Mouse (Mus musculus) hindbrain, embryonic 12.5 days (tissue): ENCODE measurements around the gene Frmd4a. TPM values are rescaled to one million over a fixed set of nuclear protein-coding genes. Genes with fewer than 3 reads are reported as not detected.
"Not testable (repeated sequence)": the region's sequence is repeated elsewhere in the genome, so short reads cannot be mapped to it uniquely, and the experiment has no call there.

ENCODE experiments used
- ATAC-seq: fragments of 200-750 bp; cut with Nextera tagmentation; 2 replicates; pipeline ENCODE4 v1.8.0; 2017; ENCODE audit warnings: moderate TSS enrichment; ENCODE audit not compliant: low FRiP score
- H3K27ac ChIP-seq: fragments of 300-500 bp; sonication (generic); 2 replicates; pipeline ENCODE4 v1.5.1; 2016; ENCODE audit warnings: mild to moderate bottlenecking
- H3K27me3 ChIP-seq: fragments of 300-500 bp; sonication (generic); 2 replicates; pipeline ENCODE4 v1.6.1; 2016; ENCODE audit warnings: mild to moderate bottlenecking
- H3K36me3 ChIP-seq: fragments of 300-500 bp; sonication (generic); 2 replicates; pipeline ENCODE4 v1.6.1; 2016; ENCODE audit warnings: mild to moderate bottlenecking
- H3K4me1 ChIP-seq: fragments of 300-500 bp; sonication (generic); 2 replicates; pipeline ENCODE4 v1.6.1; 2016
- H3K4me2 ChIP-seq: fragments of 300-500 bp; sonication (generic); replicated peaks from 2 replicates; pipeline ENCODE4 v1.6.1; 2016; ENCODE audit warnings: mild to moderate bottlenecking
- H3K4me3 ChIP-seq: fragments of 300-500 bp; sonication (generic); 2 replicates; pipeline ENCODE4 v1.5.1; 2016; ENCODE audit warnings: mild to moderate bottlenecking
- H3K9ac ChIP-seq: fragments of 300-500 bp; sonication (generic); 2 replicates; pipeline ENCODE4 v1.6.1; 2016; ENCODE audit warnings: mild to moderate bottlenecking, moderate library complexity
- H3K9me3 ChIP-seq: fragments of 300-500 bp; sonication (generic); replicated peaks from 2 replicates; pipeline ENCODE4 v1.6.1; 2016; ENCODE audit warnings: mild to moderate bottlenecking
- WGBS: fragments of 180-500 bp; shearing (Covaris S2); methylation state at CpG from one replicate; pipeline ENCODE4 v1.1.7; 2016; 5-methylcytosine and 5-hydroxymethylcytosine counted together
- polyA plus RNA-seq: library from polyadenylated mRNA; unstranded; fragments of >200 nt; fragmentation: Nextera tagmentation; extraction: Ambion mirVana; gene quantifications from 2 replicates; pipeline ENCODE4 v1.2.1, GENCODE M21; 2016

Frmd4a gene
- polyA plus RNA-seq, 1 experiment from 2014 or later, result 69.6 TPM

- H3K9me3 ChIP-seq, result no peaks in the 10 kb centered on the region
- 0 out of 2 replicates have a peak overlapping the region, but pooled peaks have one; percentile 12 for H3K27ac ChIP-seq
- ATAC-seq, result no peak
- peaks cover 18% of the 10 kb centered on the region for H3K4me1 ChIP-seq
- H3K9ac ChIP-seq, result no peak overlapping the region
- WGBS, result 41% methylated on average over 4 of the region's 4 CpGs
- H3K36me3 ChIP-seq, result no peaks in the 10 kb centered on the region
- H3K4me2 ChIP-seq, result no peak overlapping the region
- no peak overlapping the region for H3K4me3 ChIP-seq
- H3K27me3 ChIP-seq, result no peaks in the 10 kb centered on the region
Measured at GRCm38 (mm10) chr2:4334201-4334600, 316.7 kb downstream of the Frmd4a start.

GRCm38 (mm10) chr2:4334936-4335335 lies 317.4 kb downstream of the Frmd4a start:
- Histone ChIP-seq H3K36me3 (no peaks in the 10 kb centered on the region), H3K9ac (no peak overlapping the region), H3K4me2 (no peak overlapping the region), H3K27ac (no peak overlapping the region), H3K4me1 (peaks cover 26% of the 10 kb centered on the region), H3K27me3 (no peaks in the 10 kb centered on the region), H3K9me3 (no peaks in the 10 kb centered on the region), H3K4me3 (no peak overlapping the region)
- WGBS, result 84% methylated on average over 5 of the region's 5 CpGs
- ATAC-seq, result no peak

GRCm38 (mm10) chr2:4335881-4336280 lies 318.4 kb downstream of the Frmd4a start:
- Histone ChIP-seq H3K4me3 (no peak overlapping the region), H3K9ac (no peak overlapping the region), H3K4me1 (peaks cover 31% of the 10 kb centered on the region), H3K36me3 (no peaks in the 10 kb centered on the region), H3K4me2 (no peak overlapping the region), H3K9me3 (no peaks in the 10 kb centered on the region), H3K27ac (no peak overlapping the region), H3K27me3 (no peaks in the 10 kb centered on the region)
- ATAC-seq, result no peak
- 62% methylated on average over 4 of the region's 4 CpGs for WGBS

GRCm38 (mm10) chr2:4338290-4338689 lies 320.8 kb downstream of the Frmd4a start:
- not testable (repeated sequence) for H3K36me3 ChIP-seq, H3K27ac ChIP-seq, H3K4me2 ChIP-seq, H3K27me3 ChIP-seq, ATAC-seq, H3K4me3 ChIP-seq, H3K9ac ChIP-seq, H3K9me3 ChIP-seq
- WGBS, result 52% methylated on average over 8 of the region's 8 CpGs
- peaks cover 34% of the 10 kb centered on the region for H3K4me1 ChIP-seq

GRCm38 (mm10) chr2:4339128-4339527 lies 321.6 kb downstream of the Frmd4a start:
- Histone ChIP-seq H3K9me3 (no peaks in the 10 kb centered on the region), H3K36me3 (no peaks in the 10 kb centered on the region), H3K4me3 (no peak overlapping the region), H3K4me2 (no peak overlapping the region), H3K9ac (no peak overlapping the region), H3K4me1 (peaks cover 31% of the 10 kb centered on the region), H3K27me3 (no peaks in the 10 kb centered on the region), H3K27ac (peak overlapping the region; percentile 50; the same call in 1 of the 2 replicates)
- WGBS, result 55% methylated on average over 4 of the region's 4 CpGs
- ATAC-seq, result no peak

- ATAC-seq, result no peak
- Histone ChIP-seq H3K36me3 (no peaks in the 10 kb centered on the region), H3K9ac (no peak overlapping the region), H3K4me2 (no peak overlapping the region), H3K4me3 (no peak overlapping the region), H3K4me1 (peaks cover 26% of the 10 kb centered on the region), H3K9me3 (no peaks in the 10 kb centered on the region), H3K27me3 (no peaks in the 10 kb centered on the region), H3K27ac (0 out of 2 replicates have a peak overlapping the region, but pooled peaks have one; percentile 44)
- WGBS, result 54% methylated on average over 3 of the region's 3 CpGs
Measured at GRCm38 (mm10) chr2:4339530-4340218, 322.2 kb downstream of the Frmd4a start.

GRCm38 (mm10) chr2:4340378-4340777 lies 322.9 kb downstream of the Frmd4a start:
- H3K27me3 ChIP-seq, result no peaks in the 10 kb centered on the region
- ATAC-seq, result no peak
- no peak overlapping the region for H3K4me3 ChIP-seq
- H3K4me1 ChIP-seq, result peaks cover 23% of the 10 kb centered on the region
- no peak overlapping the region for H3K9ac ChIP-seq
- no peaks in the 10 kb centered on the region for H3K9me3 ChIP-seq
- WGBS, result 50% methylated on average over 10 of the region's 10 CpGs
- H3K4me2 ChIP-seq, result no peak overlapping the region
- H3K36me3 ChIP-seq, result no peaks in the 10 kb centered on the region
- 0 out of 2 replicates have a peak overlapping the region, but pooled peaks have one; percentile 44 for H3K27ac ChIP-seq

- no peak overlapping the region for H3K9ac ChIP-seq
- peaks cover 24% of the 10 kb centered on the region for H3K4me1 ChIP-seq
- H3K36me3 ChIP-seq, result no peaks in the 10 kb centered on the region
- no peak overlapping the region for H3K4me2 ChIP-seq
- ATAC-seq, result no peak
- H3K4me3 ChIP-seq, result no peak overlapping the region
- no peaks in the 10 kb centered on the region for H3K27me3 ChIP-seq
- H3K9me3 ChIP-seq, result no peaks in the 10 kb centered on the region
- H3K27ac ChIP-seq, result no peak overlapping the region
- 77% methylated on average over 1 of the region's 1 CpGs for WGBS
Measured at GRCm38 (mm10) chr2:4341141-4341540, 323.6 kb downstream of the Frmd4a start.

GRCm38 (mm10) chr2:4342005-4342404 lies 324.5 kb downstream of the Frmd4a start:
- no peak overlapping the region for H3K27ac ChIP-seq
- WGBS, result 74% methylated on average over 7 of the region's 7 CpGs
- ATAC-seq, result no peak
- no peak overlapping the region for H3K4me3 ChIP-seq
- no peaks in the 10 kb centered on the region for H3K9me3 ChIP-seq
- no peak overlapping the region for H3K4me2 ChIP-seq
- no peaks in the 10 kb centered on the region for H3K36me3 ChIP-seq
- no peak overlapping the region for H3K9ac ChIP-seq
- peaks cover 24% of the 10 kb centered on the region for H3K4me1 ChIP-seq
- no peaks in the 10 kb centered on the region for H3K27me3 ChIP-seq

- Histone ChIP-seq H3K4me1 (peaks cover 22% of the 10 kb centered on the region), H3K4me2 (no peak overlapping the region), H3K4me3 (no peak overlapping the region), H3K36me3 (no peaks in the 10 kb centered on the region), H3K9me3 (no peaks in the 10 kb centered on the region), H3K27me3 (no peaks in the 10 kb centered on the region), H3K27ac (no peak overlapping the region), H3K9ac (no peak overlapping the region)
- 77% methylated on average over 5 of the region's 5 CpGs for WGBS
- no peak for ATAC-seq
Measured at GRCm38 (mm10) chr2:4344411-4344810, 326.9 kb downstream of the Frmd4a start.

GRCm38 (mm10) chr2:4346232-4346631 lies 328.7 kb downstream of the Frmd4a start:
- no peak overlapping the region for H3K27ac ChIP-seq
- WGBS, result 74% methylated on average over 6 of the region's 6 CpGs
- no peak for ATAC-seq

GRCm38 (mm10) chr2:4346953-4347352 lies 329.4 kb downstream of the Frmd4a start:
- Histone ChIP-seq H3K4me3 (no peak overlapping the region), H3K9ac (no peak overlapping the region), H3K36me3 (no peaks in the 10 kb centered on the region), H3K27ac (0 out of 2 replicates have a peak overlapping the region, but pooled peaks have one; percentile 23), H3K4me1 (peaks cover 9% of the 10 kb centered on the region; the same call in 1 of the 2 replicates), H3K27me3 (no peaks in the 10 kb centered on the region), H3K4me2 (no peak overlapping the region), H3K9me3 (0 out of 2 replicates have a peak, but pooled peaks cover 2% of the 10 kb centered on the region)
- no peak for ATAC-seq
- WGBS, result 59% methylated on average over 1 of the region's 1 CpGs

More at GRCm38 (mm10) chr2:4346232-4346631, 328.7 kb downstream of the Frmd4a start:
- Histone ChIP-seq H3K4me2 (no peak overlapping the region), H3K4me3 (no peak overlapping the region), H3K36me3 (no peaks in the 10 kb centered on the region), H3K27me3 (no peaks in the 10 kb centered on the region), H3K9me3 (0 out of 2 replicates have a peak, but pooled peaks cover 2% of the 10 kb centered on the region), H3K9ac (no peak overlapping the region), H3K4me1 (peaks cover 12% of the 10 kb centered on the region; the same call in 1 of the 2 replicates)

- ATAC-seq, result no peak
- 0 out of 2 replicates have a peak, but pooled peaks cover 2% of the 10 kb centered on the region for H3K9me3 ChIP-seq
- H3K4me1 ChIP-seq, result peaks cover 9% of the 10 kb centered on the region; the same call in 1 of the 2 replicates
- no peaks in the 10 kb centered on the region for H3K27me3 ChIP-seq
- no peak overlapping the region for H3K4me3 ChIP-seq
- no peak overlapping the region for H3K4me2 ChIP-seq
- H3K36me3 ChIP-seq, result no peaks in the 10 kb centered on the region
- H3K9ac ChIP-seq, result no peak overlapping the region
- H3K27ac ChIP-seq, result peak overlapping the region; percentile 23; the same call in 1 of the 2 replicates
- WGBS, result 69% methylated on average over 3 of the region's 3 CpGs
Measured at GRCm38 (mm10) chr2:4347782-4348181, 330.3 kb downstream of the Frmd4a start.
